Mouse (Mus musculus) forebrain, embryonic 14.5 days (tissue): ENCODE data around the gene Dhx30. TPM values are rescaled to one million over a fixed set of nuclear protein-coding genes. Genes with fewer than 3 reads are reported as not detected.
"Not testable (repeated sequence)": the region's sequence is repeated elsewhere in the genome, so short reads cannot be mapped to it uniquely, and the experiment has no call there.

ENCODE experiments used
- ATAC-seq: fragments of 200-750 bp; cut with Nextera tagmentation; 2 replicates; pipeline ENCODE4 v1.8.0; 2017; ENCODE audit warnings: mild to moderate bottlenecking, moderate library complexity
- DNase-seq: peaks from one replicate; pipeline ENCODE4 v3.0.0-alpha.2; 2015; ENCODE audit warnings: low spot score
- H3K27ac ChIP-seq: fragments of 300-500 bp; sonication (generic); 2 replicates; pipeline ENCODE4 v1.5.1; 2014; ENCODE audit warnings: low read depth, mild to moderate bottlenecking, control low read depth, low read length, moderate library complexity
- H3K27me3 ChIP-seq: fragments of 300-500 bp; sonication (generic); replicated peaks from 2 replicates; pipeline ENCODE4 v1.6.1; 2014; ENCODE audit warnings: low read length, control low read depth, mixed read lengths; ENCODE audit not compliant: control insufficient read depth, insufficient read depth
- H3K36me3 ChIP-seq: fragments of 300-500 bp; sonication (generic); 2 replicates; pipeline ENCODE4 v1.6.1; 2014; ENCODE audit warnings: low read length, control low read depth; ENCODE audit not compliant: control insufficient read depth, insufficient read depth
- H3K4me1 ChIP-seq: fragments of 300-500 bp; sonication (generic); 2 replicates; pipeline ENCODE4 v1.6.1; 2014; ENCODE audit warnings: antibody characterized with exemption, low read length, control low read depth; ENCODE audit not compliant: control insufficient read depth, insufficient read depth
- H3K4me2 ChIP-seq: fragments of 300-500 bp; sonication (generic); 2 replicates; pipeline ENCODE4 v1.6.1; 2014; ENCODE audit warnings: mild to moderate bottlenecking, control low read depth, low read length
- H3K4me3 ChIP-seq: fragments of 300-500 bp; sonication (generic); 2 replicates; pipeline ENCODE4 v1.5.1; 2014; ENCODE audit warnings: low read depth, low read length, control low read depth
- H3K9ac ChIP-seq: fragments of 300-500 bp; sonication (generic); 2 replicates; pipeline ENCODE4 v1.6.1; 2014; ENCODE audit warnings: mild to moderate bottlenecking, low read length, control low read depth, moderate library complexity
- H3K9me3 ChIP-seq: fragments of 300-500 bp; sonication (generic); replicated peaks from 2 replicates; pipeline ENCODE4 v1.6.1; 2016; ENCODE audit warnings: low read length, control low read depth, mixed read lengths; ENCODE audit not compliant: control insufficient read depth
- WGBS: fragments of 180-500 bp; shearing (Covaris S2); extraction: QIAGEN DNeasy Blood & Tissue Kit; methylation state at CpG from one replicate; pipeline ENCODE4 v1.1.7; 2014; 5-methylcytosine and 5-hydroxymethylcytosine counted together
- polyA plus RNA-seq: library from polyadenylated mRNA; unstranded; fragments of >200 nt; fragmentation: Nextera tagmentation; extraction: Ambion mirVana; gene quantifications from 2 replicates; pipeline ENCODE4 v1.2.1, GENCODE M21; 2014

Gene Dhx30
- polyA plus RNA-seq, 1 experiment from 2014 or later, result 163 TPM

DNA sequence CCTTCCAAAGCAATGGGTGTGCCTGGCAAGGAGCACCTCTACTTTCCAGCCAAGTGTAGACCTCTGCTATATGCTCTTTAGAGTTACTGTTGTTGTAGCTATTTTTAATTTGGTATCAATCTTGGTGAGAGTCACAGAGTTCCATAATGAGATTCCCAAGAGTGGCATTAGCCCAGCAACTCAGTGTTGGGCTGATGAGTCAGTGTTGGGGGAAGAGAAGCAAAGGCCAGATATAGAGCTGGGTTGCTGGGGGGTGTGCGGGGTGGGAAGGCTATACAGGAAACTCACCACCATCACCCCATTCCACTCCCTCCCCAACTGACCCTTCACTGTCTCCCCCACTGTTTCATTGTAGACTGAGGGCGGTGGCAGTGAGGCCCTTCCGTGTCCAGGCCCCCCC is 36.6 kb downstream of the Dhx30 start:
- Histone ChIP-seq H3K27me3 (no peaks in the 10 kb centered on the region), H3K9me3 (no peaks in the 10 kb centered on the region), H3K4me3 (no peak overlapping the region), H3K27ac (no peak overlapping the region), H3K4me1 (no peaks in the 10 kb centered on the region), H3K9ac (no peak overlapping the region), H3K4me2 (no peak overlapping the region), H3K36me3 (peaks cover 89% of the 10 kb centered on the region)
- DNase-seq (no peak), ATAC-seq (no peak)
- WGBS, result 68% methylated on average over 3 of the region's 3 CpGs

- WGBS, result 87% methylated on average over 4 of the region's 7 CpGs
- DNase-seq, H3K9ac ChIP-seq, H3K27ac ChIP-seq, ATAC-seq, H3K9me3 ChIP-seq, H3K4me3 ChIP-seq, H3K4me2 ChIP-seq, H3K27me3 ChIP-seq, H3K4me1 ChIP-seq: not testable (repeated sequence)
- H3K36me3 ChIP-seq, result peaks cover 78% of the 10 kb centered on the region
These were observed 41.2 kb downstream of the Dhx30 start for GRCm38 (mm10) chr9:110076468-110076867.

GRCm38 (mm10) chr9:110071843-110072242 is 45.8 kb downstream of the Dhx30 start:
- Histone ChIP-seq H3K27ac (no peak overlapping the region), H3K36me3 (peaks cover 78% of the 10 kb centered on the region)
- ATAC-seq, result peak; percentile 62

DNA sequence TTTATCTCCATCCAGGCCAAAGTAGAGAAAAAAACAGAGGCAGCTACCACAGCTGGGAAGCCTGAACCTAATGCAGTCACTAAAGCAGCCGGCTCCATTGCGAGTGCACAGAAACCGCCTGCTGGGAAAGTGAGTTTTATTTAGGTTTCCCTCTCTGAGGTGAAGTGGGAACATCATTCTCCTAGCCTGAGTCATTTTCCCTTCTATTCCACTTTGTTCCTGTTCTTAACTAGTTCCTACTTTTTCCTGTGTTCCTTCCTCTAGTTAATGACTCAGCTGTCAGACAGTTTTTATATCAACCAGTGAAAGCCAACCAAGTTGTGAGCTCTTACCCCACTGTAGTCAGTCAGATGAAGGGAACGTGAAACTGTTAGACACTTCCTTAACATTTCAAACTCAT is 46.6 kb downstream of the Dhx30 start:
- 84% methylated on average over 4 of the region's 4 CpGs for WGBS
- no peak overlapping the region for H3K4me2 ChIP-seq
- no peak for DNase-seq
- peaks cover 3% of the 10 kb centered on the region; the same call in 1 of the 2 replicates for H3K4me1 ChIP-seq
- peaks cover 84% of the 10 kb centered on the region for H3K36me3 ChIP-seq
- H3K9me3 ChIP-seq, result no peaks in the 10 kb centered on the region
- no peaks in the 10 kb centered on the region for H3K27me3 ChIP-seq
- no peak for ATAC-seq
- no peak overlapping the region for H3K9ac ChIP-seq
- H3K27ac ChIP-seq, result 0 out of 2 replicates have a peak overlapping the region, but pooled peaks have one; percentile 16
- no peak overlapping the region for H3K4me3 ChIP-seq

More at GRCm38 (mm10) chr9:110071843-110072242, 45.8 kb downstream of the Dhx30 start:
- H3K4me2 ChIP-seq, result no peak overlapping the region
- H3K9me3 ChIP-seq, result no peaks in the 10 kb centered on the region
- no peak overlapping the region for H3K4me3 ChIP-seq
- DNase-seq, result peak; percentile 89
- 3% methylated on average over 1 of the region's 1 CpGs for WGBS
- no peak overlapping the region for H3K9ac ChIP-seq
- peaks cover 3% of the 10 kb centered on the region; the same call in 1 of the 2 replicates for H3K4me1 ChIP-seq
- no peaks in the 10 kb centered on the region for H3K27me3 ChIP-seq

GRCm38 (mm10) chr9:110070358-110070757 is 47.3 kb downstream of the Dhx30 start:
- peak; percentile 77 for ATAC-seq
- H3K4me2 ChIP-seq, result no peak overlapping the region
- no peak overlapping the region for H3K27ac ChIP-seq
- H3K9ac ChIP-seq, result no peak overlapping the region
- H3K4me1 ChIP-seq, result peaks cover 3% of the 10 kb centered on the region; the same call in 1 of the 2 replicates
- H3K9me3 ChIP-seq, result no peaks in the 10 kb centered on the region
- H3K27me3 ChIP-seq, result no peaks in the 10 kb centered on the region
- peak; percentile 62 for DNase-seq
- H3K4me3 ChIP-seq, result no peak overlapping the region
- 41% methylated on average over 9 of the region's 9 CpGs for WGBS
- peaks cover 83% of the 10 kb centered on the region for H3K36me3 ChIP-seq

DNA sequence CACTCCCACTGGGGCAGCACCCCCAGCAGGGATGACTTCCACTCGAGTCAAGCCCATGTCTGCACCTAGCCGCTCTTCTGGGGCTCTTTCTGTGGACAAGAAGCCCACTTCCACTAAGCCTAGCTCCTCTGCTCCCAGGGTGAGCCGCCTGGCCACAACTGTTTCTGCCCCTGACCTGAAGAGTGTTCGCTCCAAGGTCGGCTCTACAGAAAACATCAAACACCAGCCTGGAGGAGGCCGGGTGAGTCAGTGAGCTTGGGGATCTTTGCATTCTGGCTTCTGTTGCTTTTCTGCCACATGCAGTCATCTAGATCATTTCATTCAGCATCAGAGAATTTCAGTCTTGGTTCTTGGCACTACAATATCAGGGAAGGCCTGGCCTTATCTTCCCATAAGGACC is 48.9 kb downstream of the Dhx30 start:
- H3K27ac ChIP-seq, result no peak overlapping the region
- no peak overlapping the region for H3K4me3 ChIP-seq
- H3K4me2 ChIP-seq, result no peak overlapping the region
- H3K9ac ChIP-seq, result no peak overlapping the region
- WGBS, result 93% methylated on average over 6 of the region's 6 CpGs
- H3K36me3 ChIP-seq, result peaks cover 77% of the 10 kb centered on the region
- no peak for DNase-seq
- peaks cover 3% of the 10 kb centered on the region; the same call in 1 of the 2 replicates for H3K4me1 ChIP-seq
- H3K9me3 ChIP-seq, result no peaks in the 10 kb centered on the region
- no peaks in the 10 kb centered on the region for H3K27me3 ChIP-seq
- ATAC-seq, result no peak

DNA sequence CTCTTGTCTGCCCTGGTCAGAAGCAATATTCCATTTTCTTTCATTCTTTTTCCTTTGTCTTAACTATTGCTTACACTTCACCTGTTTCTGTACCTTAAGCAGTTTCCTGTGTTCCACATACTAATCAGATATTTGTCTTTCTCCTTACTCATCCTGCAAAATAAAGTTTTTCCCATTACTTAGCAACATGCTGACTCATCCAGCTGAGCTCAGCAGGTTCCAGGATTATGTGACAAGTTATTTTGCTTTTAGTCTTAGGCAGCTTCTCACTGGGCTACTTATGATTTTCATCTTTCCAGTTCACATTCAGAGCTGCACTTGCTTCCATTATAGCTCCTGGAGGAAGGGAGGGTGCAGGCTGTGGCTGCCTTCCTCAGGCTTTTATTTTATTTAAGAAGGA is 53.0 kb downstream of the Dhx30 start:
- Histone ChIP-seq H3K27ac (no peak overlapping the region), H3K9ac (no peak overlapping the region), H3K4me3 (no peak overlapping the region), H3K36me3 (peaks cover 53% of the 10 kb centered on the region), H3K27me3 (no peaks in the 10 kb centered on the region), H3K4me2 (no peak overlapping the region), H3K9me3 (no peaks in the 10 kb centered on the region), H3K4me1 (no peaks in the 10 kb centered on the region)
- no peak for DNase-seq
- ATAC-seq, result no peak

GRCm38 (mm10) chr9:110062861-110063260 is 54.8 kb downstream of the Dhx30 start:
- Histone ChIP-seq H3K9ac (no peak overlapping the region), H3K36me3 (peaks cover 36% of the 10 kb centered on the region), H3K4me2 (no peak overlapping the region), H3K4me3 (no peak overlapping the region), H3K9me3 (no peaks in the 10 kb centered on the region), H3K4me1 (no peaks in the 10 kb centered on the region), H3K27ac (no peak overlapping the region), H3K27me3 (no peaks in the 10 kb centered on the region)
- 92% methylated on average over 6 of the region's 6 CpGs for WGBS
- DNase-seq (no peak), ATAC-seq (no peak)

DNA sequence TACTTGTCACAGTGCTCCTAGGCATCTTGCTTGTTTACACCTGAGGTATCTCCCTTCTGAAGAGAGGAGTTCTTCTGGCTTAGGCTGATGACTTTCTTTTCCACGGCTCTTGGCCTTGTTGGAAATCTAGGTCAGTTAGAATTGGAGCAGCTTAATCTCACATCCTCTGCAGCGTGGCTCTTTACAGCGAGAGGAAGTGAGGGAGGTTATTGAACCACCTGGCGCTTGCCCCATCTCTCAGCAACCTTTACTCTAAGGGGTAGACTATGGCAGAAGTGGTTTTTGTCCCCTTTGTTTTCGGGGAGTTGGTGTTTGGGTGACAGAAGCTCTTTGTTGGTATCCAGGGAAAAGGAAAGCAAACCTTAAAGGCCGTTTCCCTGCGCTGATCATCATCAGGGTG is 55.2 kb downstream of the Dhx30 start:
- Histone ChIP-seq H3K36me3 (peaks cover 31% of the 10 kb centered on the region), H3K4me2 (no peak overlapping the region), H3K9ac (no peak overlapping the region), H3K27ac (no peak overlapping the region), H3K4me3 (no peak overlapping the region), H3K9me3 (no peaks in the 10 kb centered on the region), H3K27me3 (no peaks in the 10 kb centered on the region), H3K4me1 (no peaks in the 10 kb centered on the region)
- DNase-seq (no peak), ATAC-seq (no peak)
- WGBS, result 82% methylated on average over 7 of the region's 7 CpGs
